Mouse (Mus musculus) CH12.LX (cell line): ENCODE results near the gene Tle6. TPM values are rescaled to one million over a fixed set of nuclear protein-coding genes. Genes with fewer than 3 reads are reported as not detected.

Source experiments
- DNase-seq: peaks from one replicate; pipeline ENCODE4 v3.0.0-alpha.2; 2013; ENCODE audit errors: extremely low read depth
- H3K27ac ChIP-seq: 2 replicates; pipeline ENCODE4 v1.5.1; 2012; ENCODE audit warnings: low read depth, mild to moderate bottlenecking, control low read depth, moderate library complexity; ENCODE audit not compliant: insufficient read depth
- H3K27me3 ChIP-seq: replicated peaks from 2 replicates; pipeline ENCODE3; 2012; ENCODE audit warnings: inconsistent platforms
- H3K36me3 ChIP-seq, 2 experiments: replicated peaks in 1 of 2; 2 replicates each; pipeline versions ENCODE3 to v1.6.1; 2012; ENCODE audit warnings: inconsistent platforms in 1 of 2, low read length in 1 of 2, mild to moderate bottlenecking in 1 of 2, mixed read lengths in 1 of 2, moderate library complexity in 1 of 2; ENCODE audit not compliant: control insufficient read depth in 1 of 2, insufficient read depth in 1 of 2
- H3K4me1 ChIP-seq, 2 experiments: 2 replicates each; pipeline ENCODE4 v1.6.1; 2012; ENCODE audit warnings: inconsistent platforms in 1 of 2, moderate library complexity in 1 of 2; ENCODE audit not compliant: insufficient read depth in 2 of 2, control insufficient read depth in 1 of 2
- H3K4me2 ChIP-seq: 2 replicates; pipeline ENCODE4 v1.6.1; 2012; ENCODE audit warnings: low read depth, mild to moderate bottlenecking, control low read depth; ENCODE audit not compliant: poor library complexity, insufficient read depth, severe bottlenecking
- H3K4me3 ChIP-seq, 3 experiments: fragments of 150-350 bp in 1 of 3; sonication (generic) in 1 of 3; replicated peaks in 1 of 3; 2 replicates each; pipeline versions ENCODE3 to v1.5.1; 2011 to 2012; ENCODE audit warnings: low read depth in 2 of 3, low read length in 2 of 3, mild to moderate bottlenecking in 2 of 3, moderate library complexity in 2 of 3, control low read depth in 1 of 3, improper control_type of control experiment in 1 of 3, inconsistent platforms in 1 of 3, mixed read lengths in 1 of 3; ENCODE audit not compliant: poor library complexity in 1 of 3
- H3K79me2 ChIP-seq: replicated peaks from 2 replicates; pipeline ENCODE4 v1.6.1; 2012; ENCODE audit warnings: mild to moderate bottlenecking, moderate library complexity; ENCODE audit not compliant: control insufficient read depth, poor library complexity, insufficient read depth, severe bottlenecking; ENCODE audit errors: extremely low read depth
- H3K9ac ChIP-seq: 2 replicates; pipeline ENCODE4 v1.6.1; 2012; ENCODE audit warnings: low read depth, mild to moderate bottlenecking, control low read depth, moderate library complexity; ENCODE audit not compliant: insufficient read depth
- H3K9me3 ChIP-seq: replicated peaks from 2 replicates; pipeline ENCODE3; 2012; ENCODE audit warnings: low read length, inconsistent platforms, mixed read lengths
- BHLHE40 ChIP-seq: IDR thresholded peaks from 2 replicates; pipeline ENCODE4 v1.6.1; 2011; ENCODE audit warnings: mild to moderate bottlenecking, low read depth, low read length, improper control_type of control experiment
- CHD1 ChIP-seq: IDR thresholded peaks from 2 replicates; pipeline ENCODE4 v1.6.1; 2012; ENCODE audit warnings: low read depth, low read length, improper control_type of control experiment, inconsistent platforms
- ELF1 ChIP-seq: IDR thresholded peaks from 2 replicates; pipeline ENCODE4 v1.6.1; 2014; ENCODE audit warnings: low read depth, mild to moderate bottlenecking, inconsistent platforms, low read length, improper control_type of control experiment
- EP300 ChIP-seq: IDR thresholded peaks from 2 replicates; pipeline ENCODE4 v1.6.1; 2011; ENCODE audit warnings: low read length, improper control_type of control experiment
- GABPA ChIP-seq: IDR thresholded peaks from 2 replicates; pipeline ENCODE4 v1.6.1; 2012; ENCODE audit warnings: low read depth, low read length, improper control_type of control experiment, inconsistent platforms; ENCODE audit not compliant: insufficient replicate concordance
- JUND ChIP-seq: conservative IDR thresholded peaks from 2 replicates; pipeline ENCODE4 v1.6.1; 2011; ENCODE audit warnings: low read depth, low read length, improper control_type of control experiment
- KAT2A ChIP-seq: IDR thresholded peaks from 2 replicates; pipeline ENCODE4 v1.6.1; 2012; ENCODE audit warnings: low read length, improper control_type of control experiment, inconsistent platforms; ENCODE audit not compliant: insufficient replicate concordance
- MAFK ChIP-seq: IDR thresholded peaks from 2 replicates; pipeline ENCODE4 v1.6.1; 2011; ENCODE audit warnings: low read length, improper control_type of control experiment; ENCODE audit not compliant: insufficient replicate concordance
- MAX ChIP-seq: IDR thresholded peaks from 2 replicates; pipeline ENCODE4 v1.6.1; 2011; ENCODE audit warnings: low read length, improper control_type of control experiment
- MAZ ChIP-seq: IDR thresholded peaks from 2 replicates; pipeline ENCODE4 v1.6.1; 2012; ENCODE audit warnings: low read depth, mild to moderate bottlenecking, inconsistent platforms, low read length, improper control_type of control experiment, moderate library complexity
- MEF2A ChIP-seq: IDR thresholded peaks from 2 replicates; pipeline ENCODE4 v1.6.1; 2014; ENCODE audit warnings: low read depth, mild to moderate bottlenecking, inconsistent platforms, low read length, improper control_type of control experiment, borderline replicate concordance
- MXI1 ChIP-seq: IDR thresholded peaks from 2 replicates; pipeline ENCODE4 v1.6.1; 2011; ENCODE audit warnings: mild to moderate bottlenecking, low read depth, low read length, improper control_type of control experiment
- NELFE ChIP-seq: IDR thresholded peaks from 2 replicates; pipeline ENCODE4 v1.6.1; 2011; ENCODE audit warnings: low read depth, low read length, improper control_type of control experiment
- POLR2A ChIP-seq: IDR thresholded peaks from 2 replicates; pipeline ENCODE4 v1.6.1; 2011; ENCODE audit warnings: low read depth, mild to moderate bottlenecking, improper control_type of control experiment, low read length
- POLR2AphosphoS2 ChIP-seq: IDR thresholded peaks from 2 replicates; pipeline ENCODE4 v1.6.1; 2011; ENCODE audit warnings: low read depth, low read length, improper control_type of control experiment
- RAD21 ChIP-seq: IDR thresholded peaks from 2 replicates; pipeline ENCODE4 v1.6.1; 2011; ENCODE audit warnings: low read depth, mild to moderate bottlenecking, low read length, improper control_type of control experiment, moderate library complexity
- RCOR1 ChIP-seq: conservative IDR thresholded peaks from 2 replicates; pipeline ENCODE4 v1.6.1; 2012; ENCODE audit warnings: low read depth, mild to moderate bottlenecking, inconsistent platforms, low read length, improper control_type of control experiment
- SIN3A ChIP-seq: IDR thresholded peaks from 2 replicates; pipeline ENCODE4 v1.6.1; 2012; ENCODE audit warnings: low read length, improper control_type of control experiment, inconsistent platforms
- SMC3 ChIP-seq: IDR thresholded peaks from 2 replicates; pipeline ENCODE4 v1.6.1; 2011; ENCODE audit warnings: low read depth, low read length, improper control_type of control experiment
- TCF12 ChIP-seq: IDR thresholded peaks from 2 replicates; pipeline ENCODE4 v1.6.1; 2014; ENCODE audit warnings: low read depth, mild to moderate bottlenecking, inconsistent platforms, low read length, improper control_type of control experiment
- UBTF ChIP-seq: IDR thresholded peaks from 2 replicates; pipeline ENCODE4 v1.6.1; 2012; ENCODE audit warnings: low read depth, mild to moderate bottlenecking, inconsistent platforms, low read length, improper control_type of control experiment, moderate library complexity
- USF1 ChIP-seq: IDR thresholded peaks from 2 replicates; pipeline ENCODE4 v1.6.1; 2014; ENCODE audit warnings: low read depth, mild to moderate bottlenecking, inconsistent platforms, low read length, improper control_type of control experiment
- USF2 ChIP-seq: conservative IDR thresholded peaks from 2 replicates; pipeline ENCODE4 v1.6.1; 2011; ENCODE audit warnings: low read depth, low read length, improper control_type of control experiment
- ZC3H11A ChIP-seq: IDR thresholded peaks from 2 replicates; pipeline ENCODE4 v1.6.1; 2012; ENCODE audit warnings: low read depth, mild to moderate bottlenecking, inconsistent platforms, low read length, improper control_type of control experiment
- ZKSCAN1 ChIP-seq: IDR thresholded peaks from 2 replicates; pipeline ENCODE4 v1.6.1; 2012; ENCODE audit warnings: low read depth, inconsistent platforms, low read length, improper control_type of control experiment, borderline replicate concordance
- ZMIZ1 ChIP-seq: IDR thresholded peaks from 2 replicates; pipeline ENCODE4 v1.6.1; 2012; ENCODE audit warnings: low read depth, mild to moderate bottlenecking, inconsistent platforms, low read length, improper control_type of control experiment
- ZNF384 ChIP-seq: IDR thresholded peaks from 2 replicates; pipeline ENCODE4 v1.6.1; 2012; ENCODE audit warnings: low read depth, low read length, improper control_type of control experiment, inconsistent platforms
- dilution Hi-C: fragments of 300-500 bp; cut with MboI; formaldehyde crosslinking; loops from 2 replicates; pipeline ENCODE4 v1.14.3; 2020; ENCODE audit warnings: low sequenced_read_pairs; ENCODE audit not compliant: extremely low pct_unique_long_range_greater_than_20kb, extremely low pct_ligation_motif_present
- in situ Hi-C: fragments of 300-500 bp; cut with MboI; formaldehyde crosslinking; loops from 3 replicates; pipeline ENCODE4 v1.14.3; 2019; ENCODE audit warnings: low sequenced_read_pairs, low pct_ligation_motif_present, low pct_unique_long_range_greater_than_20kb, mixed read lengths
- polyA plus RNA-seq: library from polyadenylated mRNA; unstranded; fragments of >175 nt; gene quantifications from 2 replicates; pipeline ENCODE4 v1.2.1, GENCODE M21; 2012; ENCODE audit warnings: low read depth; ENCODE audit not compliant: insufficient read length
- total RNA-seq, 2 experiments: library from RNA; depleted of rRNA; stranded (reverse); fragments of 300-350 nt in 1 of 2; fragments of >200 nt in 1 of 2; gene quantifications; 2 replicates each; pipeline ENCODE4 v1.2.3; 2012 to 2014

The Tle6 gene
- total and polyA plus RNA-seq, 3 experiments: 0.39 to 1.3 (median 1.2) TPM

- TF ChIP-seq UBTF (no peak; the same call in 1 of the 2 replicates), SMC3 (peak; percentile 80), MXI1 (peak; percentile 87), GABPA (no peak), SIN3A (peak; percentile 86), RAD21 (peak; percentile 79), ZC3H11A (peak; percentile 18), TCF12 (peak; percentile 58), ZNF384 (no peak), ZKSCAN1 (no peak), CHD1 (peak; percentile 80), MAZ (peak; percentile 98), MAX (peak; percentile 80; the same call in 1 of the 2 replicates), POLR2AphosphoS2 (0 out of 2 replicates have a peak, but pooled peaks have one; percentile 48), JUND (no peak), RCOR1 (peak; percentile 69; the same call in 1 of the 2 replicates), MAFK (0 out of 2 replicates have a peak, but pooled peaks have one; percentile 48), ZMIZ1 (0 out of 2 replicates have a peak, but pooled peaks have one; percentile 41), KAT2A (0 out of 2 replicates have a peak, but pooled peaks have one; percentile 36)
Observed at GRCm38 (mm10) chr10:81604968-81605665, 4.2 kb upstream of the Tle6 start (continued).

- Histone ChIP-seq H3K4me1 (peaks cover 16 to 35% of the 10 kb centered on the region in 2 experiments), H3K4me3 (peak overlapping the region; percentile 47 to 68 (median 52)), H3K36me3 (peaks cover 6 to 19% of the 10 kb centered on the region in 2 experiments), H3K27ac (peak overlapping the region; percentile 17; the same call in 1 of the 2 replicates)
- DNase-seq: no peak
- dilution Hi-C loops: no loop called here
- TF ChIP-seq NELFE (no peak), USF2 (no peak), POLR2A (no peak), BHLHE40 (peak; percentile 44; the same call in 1 of the 2 replicates), USF1 (no peak), ELF1 (no peak), EP300 (no peak), MEF2A (no peak)
- TF ChIP-seq, all 38 proteins: peak for 1
- in situ Hi-C loops: loop anchor here (5.0 to 10.0 kb wide), 2 partner anchors 42 to 109 kb away; partner anchors contain the start of gene Ncln
- Histone ChIP-seq H3K9me3 (no peaks in the 10 kb centered on the region), H3K9ac (no peak overlapping the region; the same call in 1 of the 2 replicates), H3K27me3 (peaks cover 30% of the 10 kb centered on the region), H3K79me2 (no peaks in the 10 kb centered on the region), H3K4me2 (peak overlapping the region; percentile 91)
Observed at GRCm38 (mm10) chr10:81604019-81604967, 3.4 kb upstream of the Tle6 start.
